Mouse (Mus musculus): ENCODE measurements around the gene Gna12.

The Gna12 gene

DNA sequence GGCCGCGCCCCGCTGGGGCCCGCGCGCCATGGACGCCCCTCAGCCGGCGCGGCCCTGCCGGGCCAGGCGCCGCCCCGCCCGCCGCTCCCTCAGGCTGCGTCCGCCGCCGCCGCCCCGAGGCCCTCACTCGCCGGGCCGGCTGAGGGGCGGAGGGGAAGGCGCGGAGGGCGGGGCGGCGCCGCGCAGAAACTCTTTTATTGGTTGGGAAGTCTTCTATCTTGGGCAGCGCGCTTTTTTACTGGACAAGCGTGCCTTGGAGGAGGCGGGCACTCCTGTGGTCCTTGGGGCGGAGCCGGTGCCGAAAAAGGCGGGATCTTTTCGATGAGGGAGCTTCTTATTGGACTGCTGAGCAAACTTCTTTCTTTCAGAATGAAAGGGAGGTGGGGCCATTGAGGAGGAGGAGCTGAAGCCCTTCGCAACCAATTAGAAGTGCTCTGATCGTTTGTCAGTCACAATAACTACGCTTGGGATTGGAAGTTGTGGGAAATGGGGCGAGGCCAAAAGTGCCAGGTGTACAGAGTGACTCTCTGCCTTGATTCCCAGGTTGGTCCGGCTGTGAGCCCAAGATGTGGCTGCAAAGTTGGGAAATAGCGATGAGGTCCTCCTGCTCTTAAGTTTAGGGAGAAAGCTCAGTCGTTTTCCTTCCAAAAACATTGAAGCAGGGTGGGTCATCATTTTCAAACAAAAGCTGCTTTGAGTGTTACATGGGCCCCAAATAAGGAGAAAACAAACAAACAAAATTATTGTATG is at the start of gene Gna12:
Gene Gna12 (minus strand): TSS at position 118 of the 750 bp plus-strand sequence.
- peak; percentile 100 for DNase-seq

DNA sequence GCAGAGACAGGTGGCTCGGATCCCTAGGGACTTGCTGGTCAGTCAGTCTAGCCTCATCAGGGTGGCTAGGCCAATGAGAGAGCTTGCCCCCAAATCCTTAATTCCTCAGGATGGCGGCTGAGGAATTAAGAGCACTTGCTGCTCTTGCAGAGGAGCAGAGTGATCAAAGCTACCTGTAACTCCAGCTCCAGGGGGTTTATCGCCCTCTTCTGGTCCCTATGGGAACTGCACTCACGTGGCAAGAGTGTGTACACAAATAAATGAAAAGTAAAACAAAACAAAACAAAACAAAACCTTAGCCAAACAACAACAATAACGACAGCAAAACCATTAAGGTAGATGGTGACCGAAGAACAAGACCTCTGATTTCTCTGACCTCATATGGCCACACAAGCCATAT is 48.4 kb upstream of the Gna12 start:
- no peak for DNase-seq

DNA sequence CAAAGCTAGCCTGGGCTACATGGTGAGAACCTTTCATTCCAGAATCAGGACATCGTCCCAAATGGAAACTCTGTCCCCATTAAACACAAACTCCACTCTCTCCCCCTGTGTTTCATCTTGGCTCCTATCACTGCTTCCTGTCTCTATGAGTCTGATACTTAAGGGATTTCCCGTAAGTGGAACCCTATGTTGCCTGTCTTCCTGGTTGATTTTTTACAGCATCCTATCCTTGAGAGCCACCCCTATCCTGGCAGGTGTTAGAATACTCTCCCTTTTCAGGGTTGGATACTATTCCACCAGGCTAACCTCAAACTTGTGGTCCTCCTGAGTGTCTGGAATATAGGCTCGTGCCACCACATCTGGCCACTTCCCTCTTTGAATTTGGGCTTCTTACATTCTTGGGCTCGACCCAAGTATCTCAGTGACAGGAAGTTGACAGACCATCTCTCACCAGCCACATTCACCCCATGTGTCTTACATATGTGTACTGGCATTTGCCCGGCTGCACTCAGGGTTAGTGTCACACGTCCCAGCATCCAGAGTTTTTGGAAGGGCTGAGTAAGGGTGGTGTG is 43.6 kb upstream of the Gna12 start:
- DNase-seq, result no peak

DNA sequence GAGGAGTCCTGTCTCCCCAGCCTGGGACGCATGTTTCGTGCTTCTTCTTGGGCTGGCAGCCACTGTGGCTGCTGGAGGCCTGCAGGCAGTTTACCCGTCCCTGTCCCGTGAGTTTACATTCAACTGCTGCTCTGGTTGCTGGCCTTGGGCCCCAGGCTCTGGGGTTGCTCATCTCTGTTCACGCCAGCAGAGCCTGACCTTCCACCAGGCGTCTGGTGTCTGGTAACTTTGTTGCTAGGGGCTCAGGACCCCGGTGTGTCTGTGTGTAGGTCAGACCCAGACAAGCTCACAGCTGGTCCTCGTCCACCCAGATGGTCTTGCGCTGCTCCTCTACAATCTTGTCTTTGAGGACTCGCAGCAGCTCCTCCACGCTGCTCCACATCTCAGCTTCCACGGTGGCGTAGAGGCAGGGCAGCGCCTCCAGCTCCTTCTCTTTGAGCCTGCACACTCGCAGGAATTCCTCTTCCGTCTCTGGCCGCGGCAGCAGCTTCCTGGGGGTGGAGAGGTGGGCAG is 42.9 kb upstream of the Gna12 start:
- peak; percentile 52 for DNase-seq

DNA sequence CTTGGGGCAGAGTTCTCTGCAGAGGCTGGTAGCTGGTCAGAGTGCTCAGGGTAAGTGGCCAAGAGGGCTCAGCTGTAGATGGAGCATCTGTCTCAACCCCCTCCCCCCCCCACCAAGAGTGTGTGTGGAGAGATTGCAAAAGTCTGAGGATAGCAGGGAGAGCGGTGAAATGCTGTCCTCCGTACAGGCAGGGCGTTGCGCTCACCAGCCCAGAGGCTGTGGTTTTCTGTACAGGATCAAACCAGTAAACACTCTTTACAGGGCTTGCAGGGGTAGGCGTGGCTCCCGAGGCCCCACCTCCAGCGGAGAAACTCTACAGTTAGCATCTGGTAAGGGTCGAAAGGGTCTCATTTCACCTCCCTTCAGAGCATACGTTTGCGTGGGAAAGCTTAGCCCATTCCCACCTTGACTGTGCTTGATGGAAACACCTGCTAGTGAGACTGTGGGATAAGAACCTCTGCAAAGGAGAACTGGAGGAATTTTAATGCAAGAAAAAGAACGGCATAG is 42.4 kb upstream of the Gna12 start:
- peak; percentile 49 for DNase-seq

DNA sequence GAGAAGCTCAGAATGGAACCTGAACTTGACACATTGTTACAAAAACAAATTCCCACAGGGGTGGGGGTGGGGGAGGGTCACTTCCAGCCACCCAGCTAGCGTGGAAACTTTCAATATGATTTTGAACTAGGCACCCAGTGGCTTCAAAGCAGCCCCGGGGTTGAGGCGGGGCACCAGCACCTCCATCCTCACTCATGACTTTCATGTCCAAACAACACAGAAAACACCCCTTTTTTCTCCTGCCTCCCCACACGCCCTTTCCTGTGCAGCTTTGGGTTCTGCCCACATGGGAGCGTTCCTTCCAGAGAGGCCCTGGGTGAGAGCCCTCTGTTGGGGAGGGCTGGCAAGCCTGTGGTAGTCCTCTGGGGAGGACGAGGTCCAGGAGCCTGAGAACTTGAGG is 41.0 kb upstream of the Gna12 start:
- DNase-seq, result no peak

DNA sequence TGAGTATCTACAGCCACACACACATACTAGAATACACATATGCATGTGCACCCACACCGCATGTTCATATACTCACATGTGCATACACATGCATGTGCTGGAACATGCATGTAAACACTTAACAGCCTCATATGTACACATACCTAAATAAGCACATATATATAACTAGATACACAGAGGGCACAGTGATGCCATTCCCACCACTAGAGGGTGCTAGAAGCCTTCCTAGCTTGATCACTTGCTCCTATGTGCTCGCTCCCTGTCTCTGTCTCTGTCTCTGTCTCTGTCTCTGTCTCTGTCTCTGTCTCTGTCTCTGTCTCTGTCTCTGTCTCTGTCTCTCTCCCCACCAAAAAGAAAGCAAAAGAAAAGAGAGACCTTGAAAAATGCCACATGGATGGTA is 38.8 kb upstream of the Gna12 start:
- DNase-seq, result peak; percentile 75

DNA sequence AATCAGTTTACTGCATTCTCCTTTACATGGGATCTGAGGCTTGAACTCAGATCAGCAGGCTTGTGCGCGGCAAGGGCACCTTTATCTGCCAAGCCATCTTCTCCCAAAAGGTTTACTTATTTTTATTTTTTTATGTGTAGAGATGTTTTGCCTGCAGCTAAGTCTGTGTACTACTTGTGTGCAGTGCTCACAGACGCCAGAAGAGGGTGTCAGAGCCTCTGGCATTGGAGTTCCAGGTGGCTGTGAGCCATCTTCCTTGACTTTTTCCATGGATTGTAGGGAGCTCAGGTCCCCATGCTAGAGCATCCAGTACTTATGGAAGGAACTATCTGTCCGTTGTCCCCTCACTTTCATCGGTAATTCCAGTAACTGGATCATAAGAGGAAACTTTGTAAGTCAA is 29.5 kb upstream of the Gna12 start:
- DNase-seq, result no peak

DNA sequence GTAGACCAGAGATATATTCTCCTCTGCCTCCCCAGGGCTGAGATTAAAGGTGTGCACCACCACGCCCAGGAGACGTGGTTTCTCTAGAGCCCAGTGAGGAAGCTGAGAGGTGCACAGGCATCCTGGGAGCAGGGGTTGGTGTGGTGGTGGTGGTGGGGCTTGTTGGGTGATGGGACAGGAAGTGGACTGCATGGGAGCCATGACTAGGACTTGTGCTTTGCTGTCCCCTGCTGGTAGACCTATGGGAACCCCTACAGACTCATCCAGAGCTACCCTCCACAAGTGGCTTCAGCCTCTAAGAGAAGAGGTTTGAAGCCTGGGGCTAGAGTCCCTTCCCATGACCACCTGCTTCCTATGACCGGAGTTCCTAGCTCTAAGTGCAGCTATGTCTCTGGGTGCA is 28.1 kb upstream of the Gna12 start:
- no peak for DNase-seq

DNA sequence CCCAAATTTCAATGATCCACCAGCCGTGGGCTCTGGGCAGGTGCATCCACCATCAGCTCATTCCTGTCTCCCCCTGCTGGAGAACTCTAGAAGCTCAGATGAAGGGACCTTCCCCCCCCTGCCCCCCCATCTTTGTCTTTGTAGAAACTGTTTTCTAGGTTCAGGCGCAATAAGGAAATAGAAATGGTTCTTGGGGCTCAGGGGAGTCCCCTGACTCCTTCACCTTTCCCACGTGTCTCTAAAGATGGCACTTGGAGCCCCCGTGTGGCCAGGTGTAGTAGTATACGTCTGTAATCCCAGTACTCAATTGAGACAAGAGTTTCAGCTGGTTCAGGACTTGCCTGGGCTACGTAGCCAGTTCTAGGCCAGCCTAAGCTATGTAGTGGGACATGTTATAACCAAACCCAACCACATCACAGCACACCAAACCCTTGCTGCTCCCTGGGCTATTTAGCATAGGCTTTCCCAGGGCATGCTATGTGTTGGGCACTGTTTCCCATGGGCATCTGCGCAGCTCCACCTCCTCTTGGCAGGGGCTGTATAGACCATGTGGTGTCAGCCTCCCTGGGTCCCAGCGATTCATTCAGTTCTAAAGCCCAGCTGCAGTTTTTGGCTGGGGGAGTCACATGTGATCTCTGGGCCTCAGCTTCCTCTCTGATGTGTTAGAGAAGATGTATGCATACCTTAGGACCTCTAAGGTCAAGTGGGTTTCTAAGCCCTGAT is 27.4 kb upstream of the Gna12 start:
- DNase-seq, result no peak

DNA sequence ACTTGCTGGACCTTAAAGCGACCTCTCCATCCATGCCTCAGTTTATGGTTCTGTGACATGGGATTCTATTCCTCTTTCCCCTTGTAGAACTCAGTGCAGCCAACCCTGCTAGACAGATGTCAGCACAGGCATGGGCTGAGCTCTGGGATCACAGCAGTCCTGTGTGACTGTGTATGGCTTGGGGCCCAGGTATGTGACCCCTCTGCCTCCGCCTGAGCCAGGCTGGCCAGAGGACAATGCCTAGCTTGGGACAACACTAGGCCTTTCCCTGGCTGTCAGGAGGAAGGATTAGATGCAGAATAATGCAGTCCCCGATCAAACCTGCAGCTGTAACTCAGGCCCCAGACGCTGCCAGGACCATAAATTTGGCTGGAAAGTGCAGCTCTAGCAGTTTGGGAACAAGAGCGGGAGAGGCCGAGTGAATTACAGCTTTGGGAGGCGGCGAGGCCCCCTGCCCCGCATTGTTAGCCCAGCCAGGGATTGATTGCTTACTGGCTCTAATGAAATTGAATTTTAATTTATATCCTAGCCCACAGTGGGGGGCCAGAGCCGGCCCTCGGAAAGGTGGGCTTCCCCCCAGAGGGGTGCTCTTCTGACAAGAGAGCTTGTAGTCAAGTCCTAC is 25.8 kb upstream of the Gna12 start:
- no peak for DNase-seq

DNA sequence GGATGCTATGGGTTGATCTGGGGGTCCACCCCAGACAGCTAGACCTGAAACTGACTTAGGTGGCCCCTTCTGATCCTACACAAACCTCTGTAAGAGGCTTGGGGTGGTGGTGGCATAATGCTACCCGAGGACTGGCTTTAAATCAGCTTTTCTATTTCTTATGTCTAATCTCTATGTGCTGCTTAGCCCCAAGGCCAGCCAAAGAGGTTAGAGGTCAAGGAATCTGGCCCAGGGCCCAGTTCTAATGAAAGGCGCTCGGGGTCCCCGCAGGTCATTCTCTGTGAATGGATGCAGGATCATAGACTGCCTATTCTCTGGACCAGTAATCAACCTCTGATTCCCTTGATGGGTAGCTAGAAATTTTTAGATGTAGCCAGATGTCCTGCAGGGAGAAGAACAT is 24.5 kb upstream of the Gna12 start:
- peak; percentile 53 for DNase-seq

DNA sequence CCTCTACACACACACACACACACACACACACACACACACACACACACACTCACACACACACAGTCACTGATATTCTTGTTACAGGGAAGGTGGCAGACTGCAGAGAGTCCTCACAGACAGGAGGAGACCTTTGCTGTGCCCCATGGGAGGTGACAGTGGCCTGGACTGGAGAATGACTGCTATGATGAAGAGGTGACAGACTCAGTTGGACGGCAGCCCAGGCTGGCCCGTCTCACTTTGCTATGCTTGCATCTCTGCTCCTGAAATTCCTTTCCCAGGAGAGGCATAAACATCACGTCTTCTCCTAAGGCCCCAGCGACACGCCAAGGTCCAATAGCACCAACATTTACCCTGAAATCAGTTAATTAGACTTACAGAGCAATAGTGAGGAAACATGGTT is 23.5 kb upstream of the Gna12 start:
- no peak for DNase-seq

DNA sequence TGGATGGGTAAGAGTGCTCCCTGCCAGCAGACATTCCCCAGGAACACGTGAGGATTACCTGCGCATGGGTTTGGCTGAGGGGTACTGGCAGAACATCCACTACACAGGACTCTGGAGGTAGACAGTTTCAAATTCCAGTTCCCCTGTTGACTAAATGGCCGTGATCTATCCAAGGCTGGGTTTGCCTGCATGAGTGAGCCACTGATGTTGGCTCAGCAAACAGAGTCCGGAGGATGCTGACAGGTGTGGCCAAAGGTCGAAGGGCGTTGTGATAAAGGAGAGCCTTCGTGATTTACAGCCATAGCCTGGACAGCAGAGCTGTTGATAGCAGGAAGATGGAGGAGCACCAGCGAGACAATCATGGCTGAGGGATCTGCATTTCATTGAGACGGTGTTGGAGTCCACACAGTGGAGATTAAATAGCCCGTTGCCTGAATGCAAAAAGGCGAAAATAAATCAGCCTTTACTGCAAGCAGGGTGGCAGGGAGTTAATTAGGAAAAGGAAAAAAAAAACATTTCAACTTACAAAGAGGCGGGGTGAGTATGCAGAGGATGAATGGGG is 22.3 kb upstream of the Gna12 start:
- DNase-seq, result no peak

DNA sequence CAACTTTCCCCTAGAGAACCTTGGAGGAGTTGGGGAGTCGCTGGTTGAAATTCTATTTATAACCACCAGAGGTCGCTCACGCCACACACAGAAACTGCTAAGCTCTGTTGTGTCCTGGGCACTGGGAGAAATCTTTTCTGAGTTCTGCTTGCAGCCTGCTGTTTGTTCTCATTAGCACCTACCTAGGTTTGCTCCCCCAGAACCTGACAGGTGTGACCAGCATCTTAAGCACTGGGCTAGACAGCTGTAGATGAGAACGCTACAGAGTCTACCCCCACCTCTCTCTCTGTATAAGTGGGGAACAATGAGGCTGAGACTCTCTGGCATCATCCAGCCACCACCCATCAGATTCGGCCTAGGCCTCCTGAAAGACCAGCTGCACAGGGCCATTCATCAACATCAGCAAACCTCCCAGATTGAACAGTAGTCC is 17.1 kb upstream of the Gna12 start:
- DNase-seq, result peak; percentile 80

DNA sequence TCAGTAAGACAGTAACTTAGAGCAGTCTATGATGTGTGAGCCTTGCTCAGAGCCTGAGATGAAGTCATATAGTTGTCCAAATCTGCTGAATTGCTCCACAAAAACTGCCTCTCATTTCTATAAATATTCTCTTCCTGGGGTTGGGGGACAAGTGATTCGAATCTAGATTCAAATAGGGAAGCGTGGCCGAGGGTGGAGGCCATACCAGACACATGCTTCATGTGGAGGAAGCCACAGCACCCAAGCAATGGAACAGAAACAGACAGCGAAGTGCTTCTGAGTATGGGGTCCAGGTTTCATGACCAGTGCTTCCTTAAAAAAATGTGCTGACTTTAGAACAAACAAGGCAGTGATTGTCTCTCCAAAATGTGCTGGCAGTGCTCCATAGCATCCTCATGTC is 11.7 kb upstream of the Gna12 start:
- no peak for DNase-seq

DNA sequence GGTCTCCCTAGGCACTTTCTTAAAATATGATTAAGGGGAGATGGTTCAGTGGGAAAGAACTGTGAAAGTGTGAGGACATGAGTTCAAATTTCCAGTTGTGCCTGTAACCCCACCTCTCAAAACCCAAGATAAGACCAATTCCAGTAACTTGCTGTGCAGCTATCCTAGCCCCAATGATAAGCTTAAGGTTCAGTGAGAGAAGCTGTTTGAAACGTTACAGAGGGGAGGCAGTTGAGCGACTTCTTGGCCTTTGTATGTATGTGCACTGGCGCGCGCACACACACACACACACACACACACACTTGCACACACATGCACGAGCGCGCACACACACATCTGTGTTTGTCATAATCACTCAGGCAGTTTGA is 817 bp upstream of the Gna12 start:
- DNase-seq, result no peak

DNA sequence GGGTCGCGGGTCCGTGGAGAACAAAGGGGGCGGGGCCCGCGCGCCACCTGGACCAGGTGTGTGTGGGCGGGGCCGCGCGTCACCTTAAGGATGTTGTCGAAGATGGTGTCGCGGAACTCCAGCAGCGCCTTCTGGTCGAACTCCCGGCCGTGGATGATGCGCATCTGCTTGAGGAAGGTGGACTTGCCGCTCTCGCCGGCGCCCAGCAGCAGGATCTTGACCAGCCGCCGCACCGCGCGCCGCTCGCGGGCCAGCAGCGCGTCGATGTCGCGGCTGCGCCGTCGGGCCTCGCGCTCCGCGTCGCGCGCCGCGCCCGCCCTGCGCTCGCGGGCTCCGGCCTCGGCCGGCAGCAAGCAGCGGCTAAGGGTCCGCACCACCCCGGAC is 328 bp downstream of the Gna12 start:
- DNase-seq, result no peak

DNA sequence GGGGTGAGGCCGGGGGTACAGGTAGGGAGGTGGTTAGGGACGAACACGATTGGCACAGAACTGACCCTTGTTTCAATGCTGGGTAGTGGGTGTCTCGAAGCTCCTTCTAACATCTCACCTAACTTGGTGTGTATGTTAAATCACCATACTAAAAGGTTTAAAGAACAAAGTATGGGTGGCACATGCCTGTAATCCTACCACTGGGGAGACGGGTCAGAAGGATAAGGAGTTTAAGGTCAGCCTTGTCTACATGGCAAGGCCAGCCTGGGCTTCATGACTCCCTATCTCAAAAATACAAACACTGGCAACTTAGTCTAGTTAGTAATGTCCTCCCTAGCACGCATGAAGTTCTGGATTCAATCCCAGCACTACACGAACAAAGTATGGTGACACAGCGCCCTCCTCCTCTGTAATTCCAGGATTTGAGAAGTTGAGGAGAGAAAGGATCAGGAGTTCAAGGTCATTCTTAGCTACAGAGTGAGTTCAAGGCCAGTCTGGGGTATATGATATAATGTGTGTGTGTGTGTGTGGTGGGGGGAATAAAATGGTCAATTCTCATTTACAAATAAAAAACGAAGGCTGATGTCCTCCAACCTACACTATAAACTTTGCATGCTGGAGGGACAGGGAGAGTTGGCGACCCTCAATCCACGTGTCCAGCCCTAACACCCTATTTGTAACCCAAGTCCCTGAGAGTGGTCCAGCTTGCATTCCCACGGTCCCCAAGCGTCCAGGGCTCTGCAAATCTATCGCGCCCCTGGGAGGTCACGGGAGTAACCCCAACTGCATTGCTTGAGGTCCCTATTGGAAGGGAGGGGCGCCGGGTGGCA is 935 bp downstream of the Gna12 start:
- DNase-seq, result peak; percentile 25

DNA sequence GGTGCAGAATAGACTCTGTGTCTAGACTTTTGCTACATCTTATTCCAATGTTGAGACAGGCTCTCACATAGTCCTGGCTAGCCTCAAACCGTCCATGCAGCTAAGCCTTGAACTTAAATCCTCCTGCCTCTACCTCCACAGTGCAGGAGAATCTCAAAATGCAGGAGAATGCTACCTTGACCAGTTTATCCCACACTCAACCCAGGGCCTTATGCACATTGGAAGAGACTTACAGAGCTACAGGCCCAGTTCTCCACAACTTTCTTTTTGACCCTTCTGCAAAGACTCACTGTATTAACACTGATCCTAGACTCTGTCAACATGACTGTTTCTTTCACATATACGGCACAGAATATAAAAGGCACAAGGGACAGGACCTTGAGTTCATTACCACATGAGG is 1.9 kb downstream of the Gna12 start:
- DNase-seq, result no peak

DNA sequence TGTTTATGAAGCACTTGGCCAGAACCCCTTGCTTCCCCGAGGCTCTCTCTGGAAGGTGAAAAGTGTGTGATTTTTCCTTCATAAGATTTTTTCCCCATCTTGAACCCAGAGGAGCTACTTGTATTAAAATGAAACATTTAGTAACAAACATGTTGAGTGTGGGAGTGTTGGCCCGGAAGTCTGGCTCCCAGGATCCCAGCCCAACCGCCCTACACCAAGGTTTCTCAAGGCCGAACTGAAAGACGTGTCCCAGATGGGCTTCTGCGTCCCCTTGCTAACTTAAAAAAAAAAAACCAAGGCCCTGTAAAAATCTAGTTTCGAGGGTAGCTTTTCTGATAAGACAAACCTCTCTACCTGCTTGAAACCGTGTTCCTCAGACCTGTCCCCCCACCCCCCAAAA is 2.3 kb downstream of the Gna12 start:
- DNase-seq, result no peak

DNA sequence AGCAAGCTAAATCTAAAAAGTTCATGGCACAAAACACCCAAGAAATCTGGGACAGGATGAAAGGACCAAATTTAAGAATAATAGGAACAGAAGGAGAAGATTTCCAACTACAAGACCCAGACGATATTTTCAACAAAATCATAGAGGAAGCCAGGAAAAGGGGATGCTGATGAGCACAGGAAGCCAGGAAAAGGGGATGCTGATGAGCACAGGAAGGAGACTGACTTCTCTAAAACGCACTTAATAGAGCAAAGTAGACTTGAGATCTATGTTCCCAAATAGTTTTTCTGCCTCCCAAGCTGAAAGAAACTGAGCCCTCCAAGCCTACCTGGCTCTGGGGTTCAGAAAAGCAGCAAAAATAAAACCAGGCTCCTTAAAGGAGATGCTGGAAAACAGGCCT is 2.8 kb downstream of the Gna12 start:
- no peak for DNase-seq
